Mouse (Mus musculus) thymus, adult 2 months (tissue): ENCODE measurements at regions not wholly inside any gene's neighbourhood (a gene's known extent, or its start where the extent isn't known, plus 50 kb on each side); places are given as distances from the start of the nearest gene placed in this dataset.

Experiments used
- CTCF ChIP-seq: fragments of 200-500 bp; IDR thresholded peaks from 2 replicates; pipeline ENCODE4 v1.5.1; 2012; ENCODE audit warnings: mild to moderate bottlenecking, control low read depth, low read length, moderate library complexity, borderline replicate concordance; ENCODE audit not compliant: control insufficient read depth, poor library complexity, insufficient read depth; ENCODE audit errors: extremely low read depth
- POLR2A ChIP-seq: fragments of 200-500 bp; IDR thresholded peaks from 2 replicates; pipeline ENCODE4 v1.6.1; 2012; ENCODE audit warnings: mild to moderate bottlenecking, low read length, control low read depth, moderate library complexity; ENCODE audit not compliant: control insufficient read depth, poor library complexity, insufficient read depth; ENCODE audit errors: extremely low read depth

DNA sequence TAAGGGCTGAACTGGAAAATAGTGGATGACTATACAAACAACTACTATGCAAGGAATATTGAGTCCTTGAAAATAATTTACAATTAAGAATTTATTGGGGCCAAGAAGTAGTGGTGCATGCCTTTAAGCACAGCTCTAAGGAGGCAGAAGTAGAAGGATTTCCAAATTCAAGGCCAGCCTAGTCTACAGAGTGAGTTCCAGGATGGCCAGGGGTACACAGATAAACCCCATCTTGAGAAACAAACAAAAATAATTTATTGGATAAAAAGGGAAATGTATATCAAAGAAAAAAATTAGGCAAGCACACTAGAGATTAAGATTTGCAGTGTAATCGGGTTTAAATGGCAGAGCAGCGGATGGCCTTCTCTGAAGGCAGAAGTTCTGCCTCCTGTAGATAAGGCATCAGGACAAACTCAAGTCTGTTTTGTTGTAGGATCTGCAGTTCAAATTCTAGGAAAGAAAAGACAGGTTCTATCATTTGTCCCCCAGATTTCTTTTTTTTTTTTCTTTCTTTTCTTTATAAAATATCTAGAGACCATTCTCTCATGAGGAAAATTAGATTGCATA lies 110.7 kb upstream of the Man2a1 start:
- no peak for TF ChIP-seq CTCF
- no peak for TF ChIP-seq POLR2A
